Mouse (Mus musculus): ENCODE results near the gene Xpnpep3.

GRCm38 (mm10) chr15:81480977-81481379 lies 81.0 kb downstream of the Xpnpep3 start:
- no peak for TF ChIP-seq CTCF (IDR thresholded peaks at IDR 0.05; ENCODE audit: low read depth)
- TF ChIP-seq EP300 (IDR thresholded peaks at IDR 0.05; ENCODE audit: low read depth) = no peak
